Mouse (Mus musculus) thymus, adult 2 months (tissue): ENCODE results near the gene Fcho2. TPM values are rescaled to one million over a fixed set of nuclear protein-coding genes. Genes with fewer than 3 reads are reported as not detected.

Source experiments
- DNase-seq: peaks from one replicate; pipeline ENCODE4 v3.0.0; 2021
- H3K27ac ChIP-seq: fragments of 200-500 bp; 2 replicates; pipeline ENCODE4 v1.5.1; 2012; ENCODE audit warnings: low read length, control low read depth; ENCODE audit not compliant: control insufficient read depth, insufficient read depth
- H3K27me3 ChIP-seq: fragments of 200-500 bp; 2 replicates; pipeline ENCODE4 v1.6.1; 2012; ENCODE audit warnings: mild to moderate bottlenecking, low read length, moderate library complexity, mixed read lengths; ENCODE audit not compliant: control insufficient read depth, insufficient read depth
- H3K36me3 ChIP-seq: fragments of 200-500 bp; 2 replicates; pipeline ENCODE4 v1.6.1; 2012; ENCODE audit warnings: mild to moderate bottlenecking, low read length, moderate library complexity; ENCODE audit not compliant: control insufficient read depth, insufficient read depth
- H3K4me1 ChIP-seq: fragments of 200-500 bp; replicated peaks from 2 replicates; pipeline ENCODE4 v1.6.1; 2012; ENCODE audit warnings: low read length; ENCODE audit not compliant: control insufficient read depth, insufficient read depth
- H3K4me3 ChIP-seq: fragments of 200-500 bp; 2 replicates; pipeline ENCODE4 v1.5.1; 2012; ENCODE audit warnings: mild to moderate bottlenecking, low read length, control low read depth, moderate library complexity; ENCODE audit not compliant: control insufficient read depth, insufficient read depth
- CTCF ChIP-seq: fragments of 200-500 bp; IDR thresholded peaks from 2 replicates; pipeline ENCODE4 v1.5.1; 2012; ENCODE audit warnings: mild to moderate bottlenecking, control low read depth, low read length, moderate library complexity, borderline replicate concordance; ENCODE audit not compliant: control insufficient read depth, poor library complexity, insufficient read depth; ENCODE audit errors: extremely low read depth
- POLR2A ChIP-seq: fragments of 200-500 bp; IDR thresholded peaks from 2 replicates; pipeline ENCODE4 v1.6.1; 2012; ENCODE audit warnings: mild to moderate bottlenecking, low read length, control low read depth, moderate library complexity; ENCODE audit not compliant: control insufficient read depth, poor library complexity, insufficient read depth; ENCODE audit errors: extremely low read depth
- WGBS: fragments of 180-500 bp; shearing (Covaris S2); methylation state at CpG from one replicate; pipeline ENCODE4 v1.1.7; 2018; 5-methylcytosine and 5-hydroxymethylcytosine counted together
- polyA plus RNA-seq: library from polyadenylated mRNA; depleted of rRNA; stranded (reverse); fragments of >200 nt; gene quantifications from 2 replicates; pipeline ENCODE4 v1.2.3, GENCODE M21; 2012

Fcho2 gene
- polyA plus RNA-seq, 1 experiment: 10.7 TPM

GRCm38 (mm10) chr13:98743829-98744228, 71.4 kb downstream of the Fcho2 start:
- TF ChIP-seq CTCF (no peak), POLR2A (no peak)
- H3K27ac ChIP-seq: no peak overlapping the region
- DNase-seq: no peak

DNA sequence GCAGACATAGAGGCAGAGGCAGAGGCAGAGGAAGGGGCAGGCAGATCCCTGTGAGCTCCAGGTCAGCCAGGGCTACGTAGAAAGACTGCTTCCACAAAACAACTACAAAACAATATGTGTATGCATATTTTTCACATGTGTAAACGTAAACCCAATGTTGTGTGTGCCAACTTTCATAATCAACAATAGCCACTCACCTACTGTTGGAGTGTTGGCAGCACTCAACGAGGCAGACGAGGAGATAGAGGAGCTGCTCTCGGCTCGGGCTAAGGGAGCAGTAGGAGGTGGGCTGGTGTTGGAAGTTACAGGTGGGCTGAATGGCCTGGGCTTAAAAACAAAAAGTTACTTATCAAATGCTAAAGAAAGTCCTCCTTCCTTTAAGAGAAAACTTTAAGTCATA, 72.0 kb downstream of the Fcho2 start:
- Histone ChIP-seq H3K4me3 (no peak overlapping the region), H3K4me1 (no peaks in the 10 kb centered on the region), H3K36me3 (peaks cover 11% of the 10 kb centered on the region), H3K27me3 (no peaks in the 10 kb centered on the region), H3K27ac (no peak overlapping the region)
- 99% methylated on average over 6 of the region's 6 CpGs for WGBS
- TF ChIP-seq POLR2A (no peak), CTCF (no peak)
- no peak for DNase-seq

More at GRCm38 (mm10) chr13:98743829-98744228, 71.4 kb downstream of the Fcho2 start:
- H3K4me1 ChIP-seq: no peaks in the 10 kb centered on the region
- no peak overlapping the region for H3K4me3 ChIP-seq
- no peaks in the 10 kb centered on the region for H3K27me3 ChIP-seq
- H3K36me3 ChIP-seq: peaks cover 11% of the 10 kb centered on the region

GRCm38 (mm10) chr13:98738213-98738612, 77.0 kb downstream of the Fcho2 start:
- H3K27ac ChIP-seq: no peak overlapping the region
- DNase-seq: no peak
- 97% methylated on average over 2 of the region's 2 CpGs for WGBS
- no peaks in the 10 kb centered on the region for H3K27me3 ChIP-seq
- no peaks in the 10 kb centered on the region for H3K4me1 ChIP-seq
- peaks cover 14% of the 10 kb centered on the region; the same call in 1 of the 2 replicates for H3K36me3 ChIP-seq
- H3K4me3 ChIP-seq: no peak overlapping the region
- TF ChIP-seq CTCF (no peak), POLR2A (no peak)

DNA sequence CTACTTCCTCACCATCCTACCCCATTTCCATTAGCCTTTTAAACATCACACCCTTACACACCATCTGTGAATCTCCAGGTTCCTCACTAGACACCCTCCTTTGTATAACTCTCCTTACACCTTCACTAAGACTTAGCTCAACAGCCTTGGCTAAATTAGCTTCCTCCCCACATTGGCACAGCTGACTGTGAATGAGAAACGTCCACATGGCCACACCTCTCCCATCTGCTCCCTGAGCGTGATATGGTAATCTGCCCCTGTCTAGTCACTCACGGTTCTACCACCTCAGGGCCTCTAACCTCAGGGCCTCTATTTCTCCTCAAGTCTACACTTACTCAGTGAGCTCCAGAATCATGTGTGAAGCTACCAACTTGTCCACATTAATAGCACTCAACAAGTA, 82.0 kb downstream of the Fcho2 start:
- H3K36me3 ChIP-seq: peaks cover 26% of the 10 kb centered on the region
- WGBS: 89% methylated on average over 3 of the region's 3 CpGs
- TF ChIP-seq CTCF (no peak), POLR2A (no peak)
- no peaks in the 10 kb centered on the region for H3K27me3 ChIP-seq
- no peak overlapping the region for H3K27ac ChIP-seq
- H3K4me3 ChIP-seq: no peak overlapping the region
- H3K4me1 ChIP-seq: no peaks in the 10 kb centered on the region
- no peak for DNase-seq

- Histone ChIP-seq H3K4me1 (no peaks in the 10 kb centered on the region), H3K27ac (no peak overlapping the region), H3K36me3 (peaks cover 37% of the 10 kb centered on the region), H3K27me3 (no peaks in the 10 kb centered on the region), H3K4me3 (no peak overlapping the region)
- WGBS: 54% methylated on average over 1 of the region's 1 CpGs
- DNase-seq: no peak
- TF ChIP-seq POLR2A (no peak), CTCF (no peak)
Observed at GRCm38 (mm10) chr13:98729271-98730062, 85.8 kb downstream of the Fcho2 start.

- 68% methylated on average over 4 of the region's 4 CpGs for whole genome bisulfite sequencing
- no peaks in the 10 kb centered on the region for H3K4me1 ChIP-seq
- TF ChIP-seq POLR2A: no peak
- no peak for TF ChIP-seq CTCF
- no peak overlapping the region for H3K27ac ChIP-seq
- peaks cover 17% of the 10 kb centered on the region for H3K36me3 ChIP-seq
- no peak for DNase-seq
- no peak overlapping the region for H3K4me3 ChIP-seq
- no peaks in the 10 kb centered on the region for H3K27me3 ChIP-seq
Observed at GRCm38 (mm10) chr13:98726494-98726893, 88.8 kb downstream of the Fcho2 start.
